Mouse (Mus musculus) liver, embryonic 16.5 days (tissue): ENCODE data around the gene 4921509C19Rik. TPM values are rescaled to one million over a fixed set of nuclear protein-coding genes. Genes with fewer than 3 reads are reported as not detected.
"Not testable (repeated sequence)": the region's sequence is repeated elsewhere in the genome, so short reads cannot be mapped to it uniquely, and the experiment has no call there.

Source experiments
- ATAC-seq: fragments of 200-750 bp; cut with Nextera tagmentation; 2 replicates; pipeline ENCODE4 v1.8.0; 2017; ENCODE audit warnings: low read depth, mild to moderate bottlenecking, moderate number of reproducible peaks, moderate library complexity
- H3K27ac ChIP-seq: fragments of 300-500 bp; sonication (generic); 2 replicates; pipeline ENCODE4 v1.5.1; 2014; ENCODE audit warnings: mild to moderate bottlenecking, low read length
- H3K27me3 ChIP-seq: fragments of 300-500 bp; sonication (generic); 2 replicates; pipeline ENCODE4 v1.6.1; 2014; ENCODE audit warnings: low read depth, low read length, mixed read lengths; ENCODE audit not compliant: control insufficient read depth, insufficient read depth
- H3K36me3 ChIP-seq: fragments of 300-500 bp; sonication (generic); 2 replicates; pipeline ENCODE4 v1.6.1; 2014; ENCODE audit warnings: mild to moderate bottlenecking; ENCODE audit not compliant: control insufficient read depth, insufficient read depth
- H3K4me1 ChIP-seq: fragments of 300-500 bp; sonication (generic); 2 replicates; pipeline ENCODE4 v1.6.1; 2014; ENCODE audit warnings: low read depth, low read length, mixed read lengths; ENCODE audit not compliant: control insufficient read depth
- H3K4me2 ChIP-seq: fragments of 300-500 bp; sonication (generic); 2 replicates; pipeline ENCODE4 v1.6.1; 2014; ENCODE audit warnings: low read depth, low read length, mixed read lengths
- H3K4me3 ChIP-seq: fragments of 300-500 bp; sonication (generic); 2 replicates; pipeline ENCODE4 v1.5.1; 2014; ENCODE audit warnings: low read depth, mild to moderate bottlenecking, low read length
- H3K9ac ChIP-seq: fragments of 300-500 bp; sonication (generic); 2 replicates; pipeline ENCODE4 v1.6.1; 2014; ENCODE audit warnings: low read depth, low read length
- H3K9me3 ChIP-seq: fragments of 300-500 bp; sonication (generic); replicated peaks from 2 replicates; pipeline ENCODE4 v1.6.1; 2016; ENCODE audit warnings: low read length; ENCODE audit not compliant: control insufficient read depth
- WGBS: fragments of 180-500 bp; shearing (Covaris S2); extraction: QIAGEN DNeasy Blood & Tissue Kit; methylation state at CpG from one replicate; pipeline ENCODE4 v1.1.7; 2014; ENCODE audit not compliant: insufficient replicate concordance; 5-methylcytosine and 5-hydroxymethylcytosine counted together
- polyA plus RNA-seq: library from polyadenylated mRNA; unstranded; fragments of >200 nt; fragmentation: Nextera tagmentation; extraction: Ambion mirVana; gene quantifications from 2 replicates; pipeline ENCODE4 v1.2.1, GENCODE M21; 2015

4921509C19Rik gene
- polyA plus RNA-seq, 1 experiment from 2014 or later: not detected

- Histone ChIP-seq H3K36me3 (no peaks in the 10 kb centered on the region; the same call in 1 of the 2 replicates), H3K9me3 (no peaks in the 10 kb centered on the region), H3K27ac (peak within 1 kb of the TSS; percentile 38; the same call in 1 of the 2 replicates), H3K4me2 (peak within 1 kb of the TSS; percentile 76), H3K9ac (peak within 1 kb of the TSS; percentile 83), H3K4me1 (peaks cover 4% of the 10 kb centered on the region; the same call in 1 of the 2 replicates), H3K27me3 (no peaks in the 10 kb centered on the region), H3K4me3 (peak within 1 kb of the TSS; percentile 83)
- peak; percentile 98 for ATAC-seq
- WGBS: under 1% methylated on average over 73 of the region's 73 CpGs
Measured at GRCm38 (mm10) chr2:151494035-151494803, 18.3 kb upstream of the 4921509C19Rik start, which contains the start of gene Nsfl1c. Gene Nsfl1c (plus strand): TSS chr2:151494182.

- Histone ChIP-seq H3K9ac (no peak overlapping the region), H3K27me3 (no peaks in the 10 kb centered on the region), H3K9me3 (no peaks in the 10 kb centered on the region), H3K4me3 (no peak overlapping the region), H3K36me3 (no peaks in the 10 kb centered on the region), H3K27ac (no peak overlapping the region), H3K4me2 (no peak overlapping the region), H3K4me1 (no peaks in the 10 kb centered on the region)
- no peak for ATAC-seq
Measured at GRCm38 (mm10) chr2:151486496-151486895, 10.5 kb upstream of the 4921509C19Rik start.

- H3K27me3 ChIP-seq, H3K9me3 ChIP-seq, H3K4me3 ChIP-seq, ATAC-seq, H3K9ac ChIP-seq, H3K4me1 ChIP-seq, H3K27ac ChIP-seq, H3K4me2 ChIP-seq, H3K36me3 ChIP-seq: not testable (repeated sequence)
- 45% methylated on average over 4 of the region's 4 CpGs for WGBS
Measured at GRCm38 (mm10) chr2:151434971-151435370, 41.0 kb downstream of the 4921509C19Rik start.

GRCm38 (mm10) chr2:151434203-151434602 lies 41.8 kb downstream of the 4921509C19Rik start:
- not testable (repeated sequence) for H3K9me3 ChIP-seq, H3K4me3 ChIP-seq, H3K27me3 ChIP-seq, H3K4me2 ChIP-seq, H3K4me1 ChIP-seq, ATAC-seq, H3K36me3 ChIP-seq, H3K9ac ChIP-seq, H3K27ac ChIP-seq
- WGBS: 38% methylated on average over 4 of the region's 4 CpGs

Other genes starting within 250 kb of the 4921509C19Rik start
- 54.7 and 63.0 TPM in 2 replicates for gene Nsfl1c, start 18.0 kb upstream of the 4921509C19Rik start, polyA plus RNA-seq
- 112 and 114 TPM in 2 replicates for gene Fkbp1a, start 66.3 kb upstream of the 4921509C19Rik start, polyA plus RNA-seq
- 0.06 and 0.24 TPM in 2 replicates for gene Sdcbp2, start 96.5 kb upstream of the 4921509C19Rik start, polyA plus RNA-seq
- gene Snph, start 156.4 kb upstream of the 4921509C19Rik start, polyA plus RNA-seq: 0.04 and 0.08 TPM in 2 replicates
- gene Rad21l, start 192.4 kb upstream of the 4921509C19Rik start, polyA plus RNA-seq: not detected in 2 replicates
- 0.11 TPM in 1 of 2 replicates, not detected in the other for gene Tmem74b, start 225.9 kb upstream of the 4921509C19Rik start, polyA plus RNA-seq